Mouse (Mus musculus): Measurements from ENCODE around the gene Plscr2. TPM values are rescaled to one million over a fixed set of nuclear protein-coding genes. Genes with fewer than 3 reads are reported as not detected.

The Plscr2 gene
- total RNA-seq, 4 experiments from 2014 or later = 0.97 to 1.7 (median 1.4) TPM

GRCm38 (mm10) chr9:92337661-92338060 lies 62.3 kb downstream of the Plscr2 start:
- no peak for DNase-seq (ENCODE audit: low spot score in 2 of 2)

- no peak for DNase-seq (ENCODE audit: low spot score in 2 of 2)
Measured at GRCm38 (mm10) chr9:92338954-92339353, 63.6 kb downstream of the Plscr2 start.

Small RNA genes within 50 kb of the gene (microRNA-seq; reads per million reads assigned to microRNA genes)
- gene Mir6386 = not detected

Other genes starting within 250 kb of the Plscr2 start
- gene Plscr5, start 82.7 kb upstream of the Plscr2 start, total RNA-seq (2022) = not detected
- 1 to 10 TPM in 1 of 4 experiments, under 1 TPM in 3; 0.56 to 1.1 (median 0.81) TPM for gene Plscr1, start 25.9 kb upstream of the Plscr2 start, total RNA-seq (2022)
- gene 1700057G04Rik, start 33.8 kb downstream of the Plscr2 start, total RNA-seq (2022) = not detected
- gene Plscr4, start 181.8 kb downstream of the Plscr2 start, total RNA-seq (2022) = 1 to 10 TPM; 1.9 to 3.2 (median 2.7) TPM